Mouse (Mus musculus) megakaryocyte, embryonic 14.5 days (primary cell): ENCODE measurements around the gene Ccdc62.

Experiments
- FLI1 ChIP-seq: IDR thresholded peaks from 2 replicates; pipeline ENCODE4 v1.6.1; 2012; ENCODE audit warnings: low read length, inconsistent platforms, mixed read lengths
- GATA1 ChIP-seq: IDR thresholded peaks from 3 replicates; pipeline ENCODE4 v1.6.1; 2012; ENCODE audit warnings: mixed read lengths, low read length, inconsistent platforms, borderline replicate concordance

- TF ChIP-seq GATA1 (no peak), FLI1 (no peak)
These were observed 16.1 kb downstream of the Ccdc62 start for GRCm38 (mm10) chr5:123946546-123946945.
